Mouse (Mus musculus) T-helper 2 cell (primary cell): Measurements from ENCODE around the gene Htr1f.
"Not testable (repeated sequence)": the region's sequence is repeated elsewhere in the genome, so short reads cannot be mapped to it uniquely, and the experiment has no call there.

Source experiments
- in situ Hi-C: fragments of 300-600 bp; cut with MboI, MseI; formaldehyde crosslinking; loops from one replicate; pipeline ENCODE4 v1.15.1; 2025; ENCODE audit warnings: high pct_unique_total_duplicates

Gene Htr1f

DNA sequence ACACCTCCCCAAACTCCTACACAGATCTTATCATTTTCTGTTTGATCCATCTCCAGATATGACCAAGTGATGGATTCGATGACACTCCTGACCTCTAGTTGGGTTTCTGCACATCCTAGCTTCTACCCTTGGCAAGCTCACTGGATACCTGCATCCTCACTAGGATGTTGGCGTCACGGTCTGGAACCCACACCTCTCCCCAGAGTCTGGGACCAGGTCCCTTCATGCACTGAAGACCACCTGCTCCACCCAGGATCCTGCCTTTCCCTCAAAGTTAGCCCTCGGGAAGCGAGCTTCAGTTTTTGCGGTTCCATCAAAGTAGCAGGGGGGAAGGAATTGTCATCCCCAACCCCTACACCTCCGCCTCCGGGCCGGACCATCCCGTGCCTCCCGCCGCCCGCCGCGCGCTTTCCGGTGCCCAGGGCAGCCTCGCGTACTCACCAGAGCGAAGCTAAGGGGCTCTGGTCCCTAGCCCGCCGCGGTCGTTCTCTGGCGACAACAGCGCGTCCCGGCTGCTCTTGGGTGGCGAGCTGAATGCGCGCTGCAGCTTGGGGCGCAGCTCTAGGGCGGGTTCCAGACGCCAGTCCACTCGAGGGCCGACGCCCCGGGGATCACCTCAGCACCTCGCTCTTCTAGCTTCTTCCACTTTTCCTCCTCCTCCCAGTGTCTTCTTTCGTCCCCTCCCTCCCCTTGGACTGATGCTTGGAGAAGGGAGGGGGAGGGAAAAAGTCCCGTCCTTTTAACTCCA, at the start of gene Htr1f:
Gene Htr1f, minus strand, starts transcription at position 671 of the 748 bp plus-strand sequence.
- in situ Hi-C loops, result no loop called here

GRCm38 (mm10) chr16:65139771-65140170, 34.1 kb upstream of the Htr1f start:
- in situ Hi-C loops, result no loop called here

DNA sequence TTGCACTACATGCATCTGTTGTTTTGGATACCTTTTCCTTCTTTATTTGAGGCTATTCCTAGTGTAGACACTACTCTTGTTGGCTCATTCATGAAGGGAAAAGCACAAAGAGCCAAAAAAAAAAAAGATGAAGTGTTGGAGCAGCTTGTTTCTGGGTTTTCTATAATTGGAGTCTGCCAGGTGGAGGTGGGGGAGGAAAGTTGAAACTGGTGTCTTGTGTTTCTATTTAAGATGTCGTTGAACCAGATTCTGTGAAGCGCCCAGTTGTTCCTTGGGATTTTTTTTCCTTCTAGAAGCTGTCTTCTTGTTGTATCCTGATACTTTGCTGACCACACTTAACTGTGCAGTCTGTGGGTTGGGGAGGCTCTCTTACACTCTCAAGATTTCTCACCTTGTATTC, 23.7 kb upstream of the Htr1f start:
- in situ Hi-C loops, result no loop called here

GRCm38 (mm10) chr16:65127846-65128245, 22.2 kb upstream of the Htr1f start:
- in situ Hi-C loops, result no loop called here

DNA sequence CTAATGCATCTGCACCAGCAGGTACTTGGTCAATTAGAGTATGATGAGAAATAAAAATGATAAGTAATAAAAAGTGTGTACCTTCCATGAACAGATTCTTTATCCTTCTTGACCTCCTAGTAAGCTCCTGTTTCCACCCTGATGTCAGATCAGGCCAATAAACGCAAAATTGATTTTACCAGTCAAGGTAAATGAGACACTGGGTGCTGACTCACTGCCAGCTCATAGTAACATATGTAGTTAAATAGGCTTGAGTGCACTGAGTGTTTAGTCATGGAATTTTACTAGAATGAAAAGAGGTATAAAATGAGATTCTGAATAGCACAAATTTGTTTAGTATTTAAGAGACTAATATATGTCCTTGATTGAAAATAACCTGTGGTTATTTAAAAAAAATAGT, 6.6 kb upstream of the Htr1f start:
- in situ Hi-C loops, result loop anchor here (5.0 kb wide), 1 partner anchor 40 kb away; no protein-coding TSS in a partner anchor

GRCm38 (mm10) chr16:65093552-65093951, 12.1 kb downstream of the Htr1f start:
- in situ Hi-C loops, result no loop called here

DNA sequence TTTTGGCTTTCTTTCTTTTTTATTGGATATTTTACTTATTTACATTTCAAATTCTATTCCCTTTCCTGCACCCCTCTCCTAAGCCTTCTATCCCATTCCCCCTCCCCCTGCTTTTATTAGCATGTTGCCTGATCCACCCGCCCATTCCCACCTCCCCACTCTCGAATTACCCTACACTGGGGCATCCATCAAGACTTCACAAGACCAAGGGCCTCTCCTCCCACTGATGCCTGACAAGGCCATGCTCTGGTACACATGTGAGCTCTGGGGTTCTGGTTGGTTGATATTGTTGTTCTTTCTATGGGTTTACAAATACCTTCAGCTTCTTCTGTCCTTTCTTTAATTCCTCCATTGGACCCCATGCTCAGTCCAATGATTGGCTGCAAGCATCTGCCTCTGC, 22.2 kb downstream of the Htr1f start:
- in situ Hi-C loops, result no loop called here

DNA sequence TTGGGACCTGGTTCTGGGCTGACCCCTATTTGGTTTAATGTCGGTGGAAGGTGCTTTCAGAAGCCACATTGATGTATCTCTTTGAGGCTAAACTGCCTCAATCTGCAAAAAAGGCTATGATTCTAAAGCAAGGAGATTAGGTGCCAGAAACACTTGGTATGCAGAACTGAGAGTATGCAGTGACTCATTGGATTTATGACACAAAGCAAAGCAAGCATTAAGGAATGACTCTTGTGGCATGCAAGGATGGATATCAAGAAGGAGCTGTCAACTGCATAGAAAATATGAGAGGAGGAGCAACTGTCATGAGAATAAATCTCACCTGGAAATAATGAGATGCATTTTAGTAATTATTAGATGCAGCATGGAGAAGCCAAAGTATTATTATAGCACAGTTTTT, 35.8 kb downstream of the Htr1f start:
- in situ Hi-C loops, result loop anchor here (5.0 to 25.0 kb wide), 2 partner anchors 42 to 1833 kb away; no protein-coding TSS in a partner anchor

- in situ Hi-C loops, result loop anchor here (25.0 kb wide), 1 partner anchor 1829 kb away; no protein-coding TSS in a partner anchor
Observed at GRCm38 (mm10) chr16:65066264-65066663, 39.4 kb downstream of the Htr1f start.

- in situ Hi-C loops, result not testable (repeated sequence)
Observed at GRCm38 (mm10) chr16:65037660-65038425, 67.8 kb downstream of the Htr1f start.

GRCm38 (mm10) chr16:65029675-65030074, 76.0 kb downstream of the Htr1f start:
- in situ Hi-C loops, result no loop called here

DNA sequence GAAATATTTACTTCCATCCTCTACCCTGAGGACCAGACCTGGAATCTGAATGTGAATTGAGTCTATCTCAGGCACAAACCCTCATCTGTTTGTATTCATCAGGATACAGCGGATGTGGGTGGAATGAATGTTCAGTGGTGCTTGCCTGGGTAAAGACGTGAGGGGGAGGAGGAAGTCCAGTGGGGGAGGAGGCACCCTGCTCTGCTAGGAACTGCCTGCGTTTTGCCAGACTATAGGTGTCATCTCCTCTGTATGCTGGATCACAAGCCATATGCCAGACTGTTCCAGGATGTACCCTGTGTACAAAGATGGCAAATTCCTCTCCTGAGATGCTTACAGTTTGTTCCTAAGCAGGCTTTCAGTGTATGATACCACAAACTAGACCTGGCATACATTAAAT, 83.3 kb downstream of the Htr1f start:
- in situ Hi-C loops, result no loop called here

GRCm38 (mm10) chr16:65018710-65019109, 86.9 kb downstream of the Htr1f start:
- in situ Hi-C loops, result loop anchor here (10.0 kb wide), 1 partner anchor 666 kb away; no protein-coding TSS in a partner anchor

- in situ Hi-C loops, result loop anchor here (10.0 kb wide), 1 partner anchor 667 kb away; no protein-coding TSS in a partner anchor
Observed at GRCm38 (mm10) chr16:65018134-65018533, 87.5 kb downstream of the Htr1f start.

DNA sequence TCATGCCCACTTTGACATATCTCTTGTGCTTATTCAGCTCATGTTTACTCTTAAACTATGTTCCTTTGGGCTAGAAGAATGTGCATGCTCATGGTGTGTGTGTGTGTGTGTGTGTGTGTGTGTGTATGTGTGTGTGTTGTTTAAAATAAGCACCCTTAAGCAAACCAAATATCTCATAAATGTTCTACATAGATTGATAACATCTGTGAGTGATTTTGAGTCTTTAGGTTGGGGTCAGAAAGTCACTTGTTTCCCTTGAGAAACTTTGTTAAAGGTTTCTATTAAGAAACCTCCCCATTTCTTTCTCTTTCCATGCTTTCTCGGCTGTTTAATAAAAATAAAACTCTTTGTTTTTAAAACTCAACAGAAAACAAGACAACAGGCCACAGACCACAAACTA, 88.1 kb downstream of the Htr1f start:
- in situ Hi-C loops, result loop anchor here (10.0 kb wide), 1 partner anchor 667 kb away; no protein-coding TSS in a partner anchor

- in situ Hi-C loops, result loop anchor here (10.0 kb wide), 1 partner anchor 670 kb away; no protein-coding TSS in a partner anchor
Observed at GRCm38 (mm10) chr16:65015241-65015640, 90.4 kb downstream of the Htr1f start.

DNA sequence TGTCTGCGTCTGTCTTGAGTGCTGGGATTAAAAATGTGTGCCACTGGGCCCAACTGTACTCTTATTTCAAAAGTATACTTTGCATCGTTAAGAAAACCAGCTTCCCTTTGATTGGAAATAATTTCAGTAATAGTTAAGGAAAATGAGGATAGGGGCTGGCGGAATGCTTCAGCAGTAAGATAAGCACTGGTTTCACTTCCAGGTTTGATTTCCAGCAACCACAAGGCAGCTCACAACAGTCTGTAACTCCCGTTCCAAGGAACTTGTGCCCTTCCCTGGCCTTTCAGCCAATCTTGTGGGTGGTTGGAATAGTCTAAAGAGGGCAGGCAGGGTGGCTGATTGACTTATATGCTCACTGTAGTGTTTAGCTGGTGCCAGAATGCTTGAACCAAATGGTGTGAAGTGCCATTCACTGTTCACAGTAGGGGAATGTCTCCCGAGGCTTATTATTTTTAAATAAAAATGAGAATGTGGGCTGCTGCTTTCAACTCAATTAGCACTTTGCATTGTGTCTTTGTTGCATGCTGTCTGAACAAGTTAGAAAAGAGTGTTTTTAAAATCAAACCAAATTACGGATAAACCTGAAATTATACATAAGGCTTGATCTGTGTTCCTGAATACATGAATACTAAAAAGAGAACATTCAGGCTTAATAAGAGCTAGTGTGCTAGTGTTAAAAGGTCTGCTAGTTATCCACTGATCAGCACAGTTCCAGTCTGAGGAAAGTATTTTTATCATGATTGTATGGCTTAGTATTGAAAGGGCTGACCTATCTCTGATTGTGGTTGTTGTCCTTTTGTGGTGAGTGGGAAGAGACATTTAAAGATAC, 103.4 kb downstream of the Htr1f start:
- in situ Hi-C loops, result loop anchor here (10.0 kb wide), 1 partner anchor 163 kb away; no protein-coding TSS in a partner anchor

- in situ Hi-C loops, result no loop called here
Observed at GRCm38 (mm10) chr16:64989279-64989800, 116.3 kb downstream of the Htr1f start.

- in situ Hi-C loops, result no loop called here
Observed at GRCm38 (mm10) chr16:64987564-64987963, 118.1 kb downstream of the Htr1f start.

DNA sequence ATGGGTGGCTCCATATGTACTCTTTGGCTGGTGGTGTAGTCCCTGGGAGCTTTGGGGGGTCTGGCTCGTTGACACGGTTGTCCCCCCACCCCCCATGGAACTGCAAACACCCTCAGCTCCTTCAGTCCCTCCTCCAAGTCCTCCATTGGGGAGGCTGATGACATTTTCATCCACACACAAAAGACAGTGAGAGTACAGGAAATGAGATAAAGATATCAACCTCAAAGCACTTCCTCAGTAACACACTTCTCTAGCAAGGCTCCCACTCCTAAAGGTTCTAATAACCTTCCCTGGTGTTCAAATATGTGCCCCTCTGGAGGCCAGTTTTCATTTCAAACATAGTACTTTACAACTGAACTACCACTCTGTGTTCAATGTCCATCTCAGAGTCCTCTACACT, 118.6 kb downstream of the Htr1f start:
- in situ Hi-C loops, result no loop called here

GRCm38 (mm10) chr16:64974636-64975035, 131.0 kb downstream of the Htr1f start:
- in situ Hi-C loops, result no loop called here
